In the genomic region with DNA sequence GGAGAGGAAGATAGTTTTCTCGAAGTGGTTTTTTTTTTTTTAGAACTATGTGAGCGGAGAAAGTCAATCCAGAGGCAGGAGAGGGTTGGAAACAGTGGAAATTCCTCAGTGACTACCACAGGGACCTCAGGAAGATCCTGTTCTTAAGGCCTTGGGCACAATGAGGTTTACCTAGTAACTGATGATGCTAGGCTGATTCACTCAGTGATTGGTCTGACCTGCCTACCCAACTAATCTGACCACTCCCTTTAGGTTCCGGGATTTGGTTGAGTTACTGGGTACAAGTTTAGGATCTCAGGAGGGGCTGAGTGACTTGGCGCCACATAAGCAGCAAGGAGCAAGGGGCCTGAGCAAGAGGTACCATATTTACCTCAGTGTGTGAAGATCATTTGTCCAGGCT, we compare ENCODE assay signal across 9 mouse cellular contexts. TPM values are rescaled to one million over a fixed set of nuclear protein-coding genes. Genes with fewer than 3 reads are reported as not detected.
DNase-seq lines count a peak whose midpoint lies in the region; ATAC-seq and TF ChIP-seq lines count a peak whose summit lies in the region.
"Had no signal": no experiment of that assay in that cellular context is flagged by ENCODE, and none has a peak within 500 bp of the region (broad histone marks: within the 10 kb centered on the region; RNA-seq: fewer than 3 reads in every experiment).

A gene (plus strand): TSS at position 150 of the 400 bp plus-strand sequence.

- no peak for ATAC-seq in heart, embryonic 12.5 days (ENCODE audit: insufficient number of reproducible peaks, low FRiP score)
- peak; percentile 94 for ATAC-seq in Patski
- ATAC-seq in hematopoietic stem cell, adult 5-6 weeks (replicated peaks in 1 of 2; ENCODE audit: insufficient read depth in 1 of 2, low FRiP score in 2 of 2, low TSS enrichment in 1 of 2, low read depth in 1 of 2, poor library complexity in 2 of 2, severe bottlenecking in 2 of 2) = peak; percentile 79 to 84
- ATAC-seq in hindbrain, embryonic 11.5 days (ENCODE audit: low FRiP score) = no peak
- no peak for ATAC-seq in forebrain, embryonic 13.5 days

- H3K9me3 ChIP-seq in heart, embryonic 12.5 days (replicated peaks) = no peaks in the 10 kb centered on the region
- H3K9me3 ChIP-seq in hindbrain, embryonic 11.5 days (ENCODE audit: control insufficient read depth, low read length) = no peaks in the 10 kb centered on the region
- no peaks in the 10 kb centered on the region for H3K9me3 ChIP-seq in forebrain, embryonic 13.5 days (replicated peaks)
- H3K9me3 ChIP-seq: megakaryocyte, embryonic 14.5 days had no signal

- no peak within 1 kb of the TSS for H3K4me2 ChIP-seq in heart, embryonic 12.5 days
- no peak within 1 kb of the TSS for H3K4me2 ChIP-seq in hindbrain, embryonic 11.5 days (replicated peaks; ENCODE audit: low read depth, low read length)
- no peak within 1 kb of the TSS for H3K4me2 ChIP-seq in forebrain, embryonic 13.5 days

- TF ChIP-seq CTCF in Patski (IDR thresholded peaks at IDR 0.05) = no peak

- no peaks in the 10 kb centered on the region for H3K36me3 ChIP-seq in heart, embryonic 12.5 days
- no peaks in the 10 kb centered on the region for H3K36me3 ChIP-seq in hindbrain, embryonic 11.5 days (ENCODE audit: control insufficient read depth, insufficient read depth, low read length)
- no peaks in the 10 kb centered on the region for H3K36me3 ChIP-seq in forebrain, embryonic 13.5 days (ENCODE audit: poor library complexity, severe bottlenecking)

- CTCF ChIA-PET in Patski (lab: Charles Lee) = no interaction called here

- H3K4me1 ChIP-seq in heart, embryonic 12.5 days (replicated peaks) = no peaks in the 10 kb centered on the region
- no peaks in the 10 kb centered on the region for H3K4me1 ChIP-seq in hindbrain, embryonic 11.5 days (replicated peaks; ENCODE audit: control insufficient read depth, insufficient read depth, low read length)
- no peaks in the 10 kb centered on the region for H3K4me1 ChIP-seq in forebrain, embryonic 13.5 days
- H3K4me1 ChIP-seq: megakaryocyte, embryonic 14.5 days had no signal

- no peak within 1 kb of the TSS for H3K4me3 ChIP-seq in heart, embryonic 12.5 days
- no peak within 1 kb of the TSS for H3K4me3 ChIP-seq in hindbrain, embryonic 11.5 days (ENCODE audit: low read depth, low read length)
- H3K4me3 ChIP-seq in forebrain, embryonic 13.5 days = no peak within 1 kb of the TSS
- H3K4me3 ChIP-seq: megakaryocyte, embryonic 14.5 days had no signal

- DNase-seq in heart, adult 8-10 months (ENCODE audit: low spot score) = peak; percentile 62
- DNase-seq in 3T3-L1 (ENCODE audit: low read depth, low spot score) (peak; percentile 86), Patski (ENCODE audit: low read depth, low spot score) (peak; percentile 71)
- DNase-seq in lung, postnatal 25 days (ENCODE audit: low spot score) = peak; percentile 88
- DNase-seq in hindbrain, embryonic 11.5 days (ENCODE audit: low spot score) = no peak

- no peak within 1 kb of the TSS for H3K9ac ChIP-seq in heart, embryonic 12.5 days
- no peak within 1 kb of the TSS for H3K9ac ChIP-seq in hindbrain, embryonic 11.5 days (ENCODE audit: low read depth, low read length)
- H3K9ac ChIP-seq in forebrain, embryonic 13.5 days = no peak within 1 kb of the TSS

- WGBS in heart, embryonic 12.5 days = 61% methylated on average over 4 of the region's 4 CpGs
- 75% methylated on average over 4 of the region's 4 CpGs for WGBS in hindbrain, embryonic 11.5 days
- WGBS in forebrain, embryonic 13.5 days = 61% methylated on average over 4 of the region's 4 CpGs

- no peak within 1 kb of the TSS for H3K27ac ChIP-seq in heart, embryonic 12.5 days (ENCODE audit: poor library complexity, severe bottlenecking)
- no peak within 1 kb of the TSS for H3K27ac ChIP-seq in hindbrain, embryonic 11.5 days (ENCODE audit: low read depth, low read length)
- no peak within 1 kb of the TSS for H3K27ac ChIP-seq in forebrain, embryonic 13.5 days

- in situ Hi-C loops in Patski (cut with MboI; ENCODE audit: low pct_unique_long_range_greater_than_20kb) = no loop called here

- POLR2A ChIA-PET in Patski (lab: Charles Lee) = no interaction called here

- peaks cover 26% of the 10 kb centered on the region for H3K27me3 ChIP-seq in heart, embryonic 12.5 days (replicated peaks)
- H3K27me3 ChIP-seq in Patski = peaks cover 1% of the 10 kb centered on the region
- no peaks in the 10 kb centered on the region for H3K27me3 ChIP-seq in hindbrain, embryonic 11.5 days (ENCODE audit: control insufficient read depth, insufficient read depth, low read length)
- no peaks in the 10 kb centered on the region for H3K27me3 ChIP-seq in forebrain, embryonic 13.5 days

RNA-seq across cellular contexts. Expression of the gene that starts here (rescaled TPM):
- total RNA-seq in heart, adult 8-10 months (2022) = 1 to 10 TPM; 1.8 to 3.0 (median 2.4) TPM
- polyA plus RNA-seq in heart, embryonic 12.5 days (2016; fragmentation: Nextera tagmentation; extraction: Ambion mirVana) = 0.33 and 0.41 TPM in 2 replicates
- 36.6 TPM for polyA plus RNA-seq in Patski (2021)
- total RNA-seq in hematopoietic stem cell, adult 5-6 weeks (2017) = 51.5 and 55.9 TPM in 2 replicates
- 0.29 and 0.94 TPM in 2 replicates for polyA plus RNA-seq in hindbrain, embryonic 11.5 days (2014; fragmentation: Nextera tagmentation; extraction: Ambion mirVana)
- 0.20 TPM in 1 of 2 replicates, not detected in the other for polyA plus RNA-seq in forebrain, embryonic 13.5 days (2015; fragmentation: Nextera tagmentation; extraction: Ambion mirVana)

Comparison
In these comparisons a context has a peak if more than half of its experiments do, and no peak if none do; other contexts are left out.
1. RNA of the gene that starts here (total RNA-seq): 51.5 to 55.9 TPM in hematopoietic stem cell, adult 5-6 weeks; 1.8 to 3.0 TPM in heart, adult 8-10 months; every median in the first group is over 10 times any median in the second.
2. RNA of the gene that starts here (polyA plus RNA-seq): 36.6 TPM in Patski (single experiment); 0.29 to 0.94 TPM in hindbrain, embryonic 11.5 days, 0.33 to 0.41 TPM in heart, embryonic 12.5 days and 0.20 TPM in forebrain, embryonic 13.5 days; every median in the first group is over 10 times any median in the second.
3. ATAC-seq: peak in Patski (single experiment) and hematopoietic stem cell, adult 5-6 weeks (2 of 2); none in heart, embryonic 12.5 days (single experiment), hindbrain, embryonic 11.5 days (single experiment) and forebrain, embryonic 13.5 days (single experiment).